Mouse (Mus musculus): ENCODE data around the gene Krtap4-2. TPM values are rescaled to one million over a fixed set of nuclear protein-coding genes. Genes with fewer than 3 reads are reported as not detected.

Krtap4-2 gene
- polyA plus RNA-seq, 1 experiment from 2014 or later = not detected

Other genes with a start within 250 kb of the Krtap4-2 start
- gene Krt10, start 245.7 kb downstream of the Krtap4-2 start, polyA plus RNA-seq (2016; fragmentation: Nextera tagmentation; extraction: Ambion mirVana) = 40.2 and 42.4 TPM in 2 replicates
- not detected in 2 replicates for gene Krt12, start 212.8 kb downstream of the Krtap4-2 start, polyA plus RNA-seq (2016; fragmentation: Nextera tagmentation; extraction: Ambion mirVana)
- gene Krt20, start 196.9 kb downstream of the Krtap4-2 start, polyA plus RNA-seq (2016; fragmentation: Nextera tagmentation; extraction: Ambion mirVana) = 0.15 TPM in 1 of 2 replicates, not detected in the other
- gene Krt23, start 141.9 kb downstream of the Krtap4-2 start, polyA plus RNA-seq (2016; fragmentation: Nextera tagmentation; extraction: Ambion mirVana) = 0.74 and 0.75 TPM in 2 replicates
- gene Krt39, start 113.7 kb downstream of the Krtap4-2 start, polyA plus RNA-seq (2016; fragmentation: Nextera tagmentation; extraction: Ambion mirVana) = not detected in 2 replicates
- not detected in 2 replicates for gene Krt40, start 91.9 kb downstream of the Krtap4-2 start, polyA plus RNA-seq (2016; fragmentation: Nextera tagmentation; extraction: Ambion mirVana)
- not detected in 2 replicates for gene Krtap3-3, start 84.2 kb downstream of the Krtap4-2 start, polyA plus RNA-seq (2016; fragmentation: Nextera tagmentation; extraction: Ambion mirVana)
- not detected in 2 replicates for gene Krtap3-2, start 78.2 kb downstream of the Krtap4-2 start, polyA plus RNA-seq (2016; fragmentation: Nextera tagmentation; extraction: Ambion mirVana)
- not detected in 2 replicates for gene Gm11939, start 75.6 kb downstream of the Krtap4-2 start, polyA plus RNA-seq (2016; fragmentation: Nextera tagmentation; extraction: Ambion mirVana)
- not detected in 2 replicates for gene Krtap3-1, start 68.5 kb downstream of the Krtap4-2 start, polyA plus RNA-seq (2016; fragmentation: Nextera tagmentation; extraction: Ambion mirVana)
- not detected in 2 replicates for gene Krtap1-5, start 54.1 kb downstream of the Krtap4-2 start, polyA plus RNA-seq (2016; fragmentation: Nextera tagmentation; extraction: Ambion mirVana)
- gene Krtap1-4, start 51.4 kb downstream of the Krtap4-2 start, polyA plus RNA-seq (2016; fragmentation: Nextera tagmentation; extraction: Ambion mirVana) = not detected in 2 replicates
- not detected in 2 replicates for gene Krtap1-3, start 43.7 kb downstream of the Krtap4-2 start, polyA plus RNA-seq (2016; fragmentation: Nextera tagmentation; extraction: Ambion mirVana)
- gene Krtap9-3, start 37.0 kb downstream of the Krtap4-2 start, polyA plus RNA-seq (2016; fragmentation: Nextera tagmentation; extraction: Ambion mirVana) = not detected in 2 replicates
- gene Gm11938, start 31.8 kb downstream of the Krtap4-2 start, polyA plus RNA-seq (2016; fragmentation: Nextera tagmentation; extraction: Ambion mirVana) = not detected in 2 replicates
- not detected in 2 replicates for gene Gm11937, start 24.9 kb downstream of the Krtap4-2 start, polyA plus RNA-seq (2016; fragmentation: Nextera tagmentation; extraction: Ambion mirVana)
- gene Krtap2-4, start 20.2 kb downstream of the Krtap4-2 start, polyA plus RNA-seq (2016; fragmentation: Nextera tagmentation; extraction: Ambion mirVana) = not detected in 2 replicates
- gene Gm11562, start 14.6 kb downstream of the Krtap4-2 start, polyA plus RNA-seq (2016; fragmentation: Nextera tagmentation; extraction: Ambion mirVana) = not detected in 2 replicates
- not detected in 2 replicates for gene Krtap4-1, start 6.8 kb downstream of the Krtap4-2 start, polyA plus RNA-seq (2016; fragmentation: Nextera tagmentation; extraction: Ambion mirVana)
- gene Krtap4-7, start 9.0 kb upstream of the Krtap4-2 start, polyA plus RNA-seq (2016; fragmentation: Nextera tagmentation; extraction: Ambion mirVana) = not detected in 2 replicates
- gene Gm11555, start 15.2 kb upstream of the Krtap4-2 start, polyA plus RNA-seq (2016; fragmentation: Nextera tagmentation; extraction: Ambion mirVana) = not detected in 2 replicates
- gene Gm11563, start 23.9 kb upstream of the Krtap4-2 start, polyA plus RNA-seq (2016; fragmentation: Nextera tagmentation; extraction: Ambion mirVana) = not detected in 2 replicates
- gene Krtap4-6, start 30.9 kb upstream of the Krtap4-2 start, polyA plus RNA-seq (2016; fragmentation: Nextera tagmentation; extraction: Ambion mirVana) = not detected in 2 replicates
- not detected in 2 replicates for gene Gm14190, start 55.7 kb upstream of the Krtap4-2 start, polyA plus RNA-seq (2016; fragmentation: Nextera tagmentation; extraction: Ambion mirVana)
- not detected in 2 replicates for gene Gm14180, start 99.2 kb upstream of the Krtap4-2 start, polyA plus RNA-seq (2016; fragmentation: Nextera tagmentation; extraction: Ambion mirVana)
- gene Gm11595, start 137.8 kb upstream of the Krtap4-2 start, polyA plus RNA-seq (2016; fragmentation: Nextera tagmentation; extraction: Ambion mirVana) = not detected in 2 replicates
- gene Krtap4-8, start 145.6 kb upstream of the Krtap4-2 start, polyA plus RNA-seq (2016; fragmentation: Nextera tagmentation; extraction: Ambion mirVana) = not detected in 2 replicates
- gene Krtap4-9, start 150.1 kb upstream of the Krtap4-2 start, polyA plus RNA-seq (2016; fragmentation: Nextera tagmentation; extraction: Ambion mirVana) = not detected in 2 replicates
- gene Gm11596, start 158.4 kb upstream of the Krtap4-2 start, polyA plus RNA-seq (2016; fragmentation: Nextera tagmentation; extraction: Ambion mirVana) = not detected in 2 replicates
- gene Gm11569, start 163.8 kb upstream of the Krtap4-2 start, polyA plus RNA-seq (2016; fragmentation: Nextera tagmentation; extraction: Ambion mirVana) = not detected in 2 replicates
- not detected in 2 replicates for gene Gm11554, start 169.4 kb upstream of the Krtap4-2 start, polyA plus RNA-seq (2016; fragmentation: Nextera tagmentation; extraction: Ambion mirVana)
- gene Krtap4-13, start 174.8 kb upstream of the Krtap4-2 start, polyA plus RNA-seq (2016; fragmentation: Nextera tagmentation; extraction: Ambion mirVana) = not detected in 2 replicates
- gene Gm11564, start 180.6 kb upstream of the Krtap4-2 start, polyA plus RNA-seq (2016; fragmentation: Nextera tagmentation; extraction: Ambion mirVana) = not detected in 2 replicates
- gene 2300003K06Rik, start 203.0 kb upstream of the Krtap4-2 start, polyA plus RNA-seq (2016; fragmentation: Nextera tagmentation; extraction: Ambion mirVana) = not detected in 2 replicates
- not detected in 2 replicates for gene Krtap4-16, start 216.5 kb upstream of the Krtap4-2 start, polyA plus RNA-seq (2016; fragmentation: Nextera tagmentation; extraction: Ambion mirVana)
- gene Gm11568, start 222.8 kb upstream of the Krtap4-2 start, polyA plus RNA-seq (2016; fragmentation: Nextera tagmentation; extraction: Ambion mirVana) = not detected in 2 replicates
- not detected in 2 replicates for gene Gm11559, start 229.4 kb upstream of the Krtap4-2 start, polyA plus RNA-seq (2016; fragmentation: Nextera tagmentation; extraction: Ambion mirVana)
- not detected in 2 replicates for gene Krtap9-1, start 238.3 kb upstream of the Krtap4-2 start, polyA plus RNA-seq (2016; fragmentation: Nextera tagmentation; extraction: Ambion mirVana)
- not detected in 2 replicates for gene Gm11567, start 244.1 kb upstream of the Krtap4-2 start, polyA plus RNA-seq (2016; fragmentation: Nextera tagmentation; extraction: Ambion mirVana)